Comparison of ENCODE assay signal across 4 mouse cellular contexts in genomic region chr3:111392713-111393112, GRCm38 (mm10).
DNase-seq lines count a peak whose midpoint lies in the region; ATAC-seq lines count a peak whose summit lies in the region.
"Not testable (repeated sequence)": the region's sequence is repeated elsewhere in the genome, so short reads cannot be mapped to it uniquely, and the experiment has no call there.

No protein-coding gene starts in this region.

- not testable (repeated sequence) for H3K4me1 ChIP-seq in forebrain, embryonic 11.5 days (replicated peaks; ENCODE audit: control insufficient read depth, insufficient read depth, low read length); forebrain, embryonic 13.5 days; forebrain, embryonic 14.5 days (ENCODE audit: control insufficient read depth, insufficient read depth, low read length); midbrain, embryonic 11.5 days (ENCODE audit: control insufficient read depth, insufficient read depth, low read length)

- H3K36me3 ChIP-seq in forebrain, embryonic 11.5 days (ENCODE audit: control insufficient read depth, insufficient read depth, low read length); forebrain, embryonic 13.5 days (ENCODE audit: poor library complexity, severe bottlenecking); forebrain, embryonic 14.5 days (ENCODE audit: control insufficient read depth, insufficient read depth, low read length); midbrain, embryonic 11.5 days (ENCODE audit: control insufficient read depth, insufficient read depth, low read length): not testable (repeated sequence)

- not testable (repeated sequence) for H3K27me3 ChIP-seq in forebrain, embryonic 11.5 days (ENCODE audit: control insufficient read depth, insufficient read depth, low read length); forebrain, embryonic 13.5 days; forebrain, embryonic 14.5 days (replicated peaks; ENCODE audit: control insufficient read depth, insufficient read depth, low read length); midbrain, embryonic 11.5 days (ENCODE audit: control insufficient read depth, insufficient read depth, low read length)

- H3K4me3 ChIP-seq in forebrain, embryonic 11.5 days (ENCODE audit: low read depth, low read length); forebrain, embryonic 13.5 days; forebrain, embryonic 14.5 days (ENCODE audit: low read depth, low read length); midbrain, embryonic 11.5 days (ENCODE audit: low read depth, low read length): not testable (repeated sequence)

- not testable (repeated sequence) for DNase-seq in forebrain, embryonic 11.5 days (ENCODE audit: low spot score); forebrain, embryonic 14.5 days (ENCODE audit: low spot score); midbrain, embryonic 11.5 days (ENCODE audit: low spot score, missing footprints)

- H3K9me3 ChIP-seq in forebrain, embryonic 11.5 days (ENCODE audit: control insufficient read depth, low read length); forebrain, embryonic 13.5 days (replicated peaks); forebrain, embryonic 14.5 days (replicated peaks; ENCODE audit: control insufficient read depth, low read length); midbrain, embryonic 11.5 days (ENCODE audit: control insufficient read depth, low read length): not testable (repeated sequence)

- H3K27ac ChIP-seq in forebrain, embryonic 11.5 days (ENCODE audit: low read depth, low read length); forebrain, embryonic 13.5 days; forebrain, embryonic 14.5 days (ENCODE audit: low read depth, low read length); midbrain, embryonic 11.5 days (ENCODE audit: low read depth, low read length): not testable (repeated sequence)

- H3K9ac ChIP-seq in forebrain, embryonic 11.5 days (ENCODE audit: low read length); forebrain, embryonic 13.5 days; forebrain, embryonic 14.5 days (ENCODE audit: low read length); midbrain, embryonic 11.5 days (ENCODE audit: low read length): not testable (repeated sequence)

- not testable (repeated sequence) for H3K4me2 ChIP-seq in forebrain, embryonic 11.5 days (ENCODE audit: low read depth, low read length, severe bottlenecking); forebrain, embryonic 13.5 days; forebrain, embryonic 14.5 days (ENCODE audit: low read length); midbrain, embryonic 11.5 days

- WGBS in forebrain, embryonic 11.5 days: 13% methylated on average over 1 of the region's 1 CpGs
- 0% methylated on average over 1 of the region's 1 CpGs for WGBS in forebrain, embryonic 13.5 days
- 0% methylated on average over 1 of the region's 1 CpGs for WGBS in forebrain, embryonic 14.5 days
- 33% methylated on average over 1 of the region's 1 CpGs for WGBS in midbrain, embryonic 11.5 days

- peak; percentile 53; the same call in 1 of the 2 replicates for ATAC-seq in forebrain, embryonic 11.5 days (replicated peaks; ENCODE audit: low FRiP score)
- ATAC-seq in forebrain, embryonic 13.5 days: peak; percentile 36; the same call in 1 of the 2 replicates
- 0 out of 2 replicates have a peak, but pooled peaks have one; percentile 12 for ATAC-seq in forebrain, embryonic 14.5 days
- ATAC-seq in midbrain, embryonic 11.5 days (ENCODE audit: low FRiP score): peak; percentile 55; the same call in 1 of the 2 replicates
